Mouse (Mus musculus) hindbrain, embryonic 16.5 days (tissue): ENCODE results near the gene Lancl2. TPM values are rescaled to one million over a fixed set of nuclear protein-coding genes. Genes with fewer than 3 reads are reported as not detected.
A peak's percentile ranks its signal among the peaks of the same experiment; 100 is the strongest.

Experiments
- ATAC-seq: fragments of 200-750 bp; cut with Nextera tagmentation; 2 replicates; pipeline ENCODE4 v1.8.0; 2017; ENCODE audit warnings: moderate TSS enrichment, moderate library complexity
- H3K27ac ChIP-seq: fragments of 300-500 bp; sonication (generic); 2 replicates; pipeline ENCODE4 v1.5.1; 2014; ENCODE audit warnings: low read depth, mild to moderate bottlenecking, control low read depth, low read length, moderate library complexity
- H3K27me3 ChIP-seq: fragments of 300-500 bp; sonication (generic); replicated peaks from 2 replicates; pipeline ENCODE4 v1.6.1; 2014; ENCODE audit warnings: low read length; ENCODE audit not compliant: control insufficient read depth, insufficient read depth
- H3K36me3 ChIP-seq: fragments of 300-500 bp; sonication (generic); 2 replicates; pipeline ENCODE4 v1.6.1; 2014; ENCODE audit warnings: mild to moderate bottlenecking, low read length, moderate library complexity, mixed read lengths; ENCODE audit not compliant: control insufficient read depth, insufficient read depth
- H3K4me1 ChIP-seq: fragments of 300-500 bp; sonication (generic); 2 replicates; pipeline ENCODE4 v1.6.1; 2014; ENCODE audit warnings: low read depth, low read length; ENCODE audit not compliant: control insufficient read depth, insufficient read depth
- H3K4me2 ChIP-seq: fragments of 300-500 bp; sonication (generic); 2 replicates; pipeline ENCODE4 v1.6.1; 2014; ENCODE audit warnings: mild to moderate bottlenecking, low read length, control low read depth, moderate library complexity
- H3K4me3 ChIP-seq: fragments of 300-500 bp; sonication (generic); 2 replicates; pipeline ENCODE4 v1.5.1; 2014; ENCODE audit warnings: mild to moderate bottlenecking, low read length, control low read depth, moderate library complexity
- H3K9ac ChIP-seq: fragments of 300-500 bp; sonication (generic); 2 replicates; pipeline ENCODE4 v1.6.1; 2014; ENCODE audit warnings: low read depth, mild to moderate bottlenecking, control low read depth, low read length, moderate library complexity
- H3K9me3 ChIP-seq: fragments of 300-500 bp; sonication (generic); 2 replicates; pipeline ENCODE4 v1.6.1; 2014; ENCODE audit warnings: mild to moderate bottlenecking, low read length, moderate library complexity; ENCODE audit not compliant: control insufficient read depth
- WGBS: fragments of 180-500 bp; shearing (Covaris S2); extraction: QIAGEN DNeasy Blood & Tissue Kit; methylation state at CpG from one replicate; pipeline ENCODE4 v1.1.7; 2014; 5-methylcytosine and 5-hydroxymethylcytosine counted together
- polyA plus RNA-seq: library from polyadenylated mRNA; unstranded; fragments of >200 nt; fragmentation: Nextera tagmentation; extraction: Ambion mirVana; gene quantifications from 2 replicates; pipeline ENCODE4 v1.2.1, GENCODE M21; 2015

Gene Lancl2
- polyA plus RNA-seq: 84.3 and 88.9 TPM in 2 replicates

DNA sequence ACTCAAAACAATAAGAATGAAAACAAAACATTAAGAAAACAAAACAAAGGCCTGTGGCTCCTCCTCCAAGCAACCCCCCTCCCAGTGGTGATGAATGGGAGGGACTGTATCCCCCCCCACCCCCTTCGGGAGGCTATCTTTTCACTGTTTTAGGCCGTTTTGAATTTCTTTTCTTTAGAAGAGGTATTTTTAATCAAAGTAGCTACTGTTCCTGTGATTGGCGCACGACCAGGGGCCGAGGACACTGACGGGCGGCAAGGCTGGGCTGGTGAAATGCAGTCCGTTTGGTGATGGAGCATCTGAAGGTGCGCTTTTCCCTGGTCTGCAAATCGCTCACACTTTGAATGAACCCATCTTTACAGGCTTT, at the start of gene Lancl2:
Lancl2 (plus strand) TSS at position 165 of the 367 bp plus-strand sequence.
- Histone ChIP-seq H3K9ac (peak within 1 kb of the TSS; percentile 92), H3K4me2 (peak within 1 kb of the TSS; percentile 75), H3K9me3 (no peaks in the 10 kb centered on the region), H3K27ac (peak within 1 kb of the TSS; percentile 98), H3K36me3 (no peaks in the 10 kb centered on the region), H3K4me1 (peaks cover 16% of the 10 kb centered on the region), H3K27me3 (no peaks in the 10 kb centered on the region), H3K4me3 (peak within 1 kb of the TSS; percentile 77)
- WGBS: 0% methylated on average over 10 of the region's 10 CpGs
- ATAC-seq: peak; percentile 43

DNA sequence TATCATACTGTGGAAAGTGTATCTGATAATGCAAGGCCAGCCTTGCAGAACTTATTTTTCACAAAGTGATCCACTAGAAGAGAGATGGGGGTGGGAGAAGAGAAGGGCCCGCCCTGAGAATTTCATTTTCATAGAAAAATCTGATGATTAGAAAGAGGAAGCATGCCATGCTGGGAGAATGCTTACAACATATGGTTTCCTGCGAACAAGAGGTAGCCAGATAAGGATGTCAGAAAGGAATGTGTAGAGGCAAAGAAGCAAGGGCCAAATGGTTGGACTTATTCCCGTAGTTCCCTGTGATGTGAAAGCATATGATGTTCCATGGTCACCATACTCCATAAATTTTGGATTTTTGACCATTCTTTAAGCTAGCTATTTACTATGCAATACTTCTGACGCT, 41.0 kb upstream of the Lancl2 start:
- WGBS: 88% methylated on average over 4 of the region's 4 CpGs

DNA sequence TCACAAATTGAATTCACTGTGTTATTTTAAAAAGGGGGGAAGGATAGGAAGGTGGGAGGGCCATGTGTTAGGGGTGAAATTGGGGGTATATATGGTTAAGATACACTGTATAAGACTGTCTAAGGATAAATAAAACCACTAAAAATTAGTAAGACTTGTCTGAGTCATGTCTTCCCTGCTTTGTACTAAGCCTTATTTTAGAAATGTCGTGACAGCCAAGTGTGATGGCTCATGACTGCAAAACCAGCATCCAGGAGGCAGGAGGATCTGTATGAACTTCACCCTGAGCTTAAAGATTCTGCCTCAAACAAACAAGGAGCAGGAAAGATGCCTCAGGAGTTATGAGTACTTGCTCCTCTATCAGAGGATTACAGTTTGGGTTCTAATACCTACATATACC, 18.2 kb upstream of the Lancl2 start:
- Histone ChIP-seq H3K4me3 (no peak overlapping the region), H3K27ac (no peak overlapping the region), H3K4me2 (no peak overlapping the region), H3K9me3 (no peaks in the 10 kb centered on the region), H3K9ac (no peak overlapping the region), H3K36me3 (no peaks in the 10 kb centered on the region; the same call in none of the 2 replicates), H3K27me3 (no peaks in the 10 kb centered on the region), H3K4me1 (no peaks in the 10 kb centered on the region)
- no peak for ATAC-seq
- 90% methylated on average over 1 of the region's 1 CpGs for WGBS

More for the DNA sequence above, 41.0 kb upstream of the Lancl2 start:
- H3K27me3 ChIP-seq: no peaks in the 10 kb centered on the region
- no peak overlapping the region for H3K4me2 ChIP-seq
- no peak for ATAC-seq
- no peak overlapping the region for H3K27ac ChIP-seq
- no peak overlapping the region for H3K9ac ChIP-seq
- H3K9me3 ChIP-seq: no peaks in the 10 kb centered on the region
- no peak overlapping the region for H3K4me3 ChIP-seq
- no peaks in the 10 kb centered on the region for H3K4me1 ChIP-seq
- no peaks in the 10 kb centered on the region for H3K36me3 ChIP-seq

DNA sequence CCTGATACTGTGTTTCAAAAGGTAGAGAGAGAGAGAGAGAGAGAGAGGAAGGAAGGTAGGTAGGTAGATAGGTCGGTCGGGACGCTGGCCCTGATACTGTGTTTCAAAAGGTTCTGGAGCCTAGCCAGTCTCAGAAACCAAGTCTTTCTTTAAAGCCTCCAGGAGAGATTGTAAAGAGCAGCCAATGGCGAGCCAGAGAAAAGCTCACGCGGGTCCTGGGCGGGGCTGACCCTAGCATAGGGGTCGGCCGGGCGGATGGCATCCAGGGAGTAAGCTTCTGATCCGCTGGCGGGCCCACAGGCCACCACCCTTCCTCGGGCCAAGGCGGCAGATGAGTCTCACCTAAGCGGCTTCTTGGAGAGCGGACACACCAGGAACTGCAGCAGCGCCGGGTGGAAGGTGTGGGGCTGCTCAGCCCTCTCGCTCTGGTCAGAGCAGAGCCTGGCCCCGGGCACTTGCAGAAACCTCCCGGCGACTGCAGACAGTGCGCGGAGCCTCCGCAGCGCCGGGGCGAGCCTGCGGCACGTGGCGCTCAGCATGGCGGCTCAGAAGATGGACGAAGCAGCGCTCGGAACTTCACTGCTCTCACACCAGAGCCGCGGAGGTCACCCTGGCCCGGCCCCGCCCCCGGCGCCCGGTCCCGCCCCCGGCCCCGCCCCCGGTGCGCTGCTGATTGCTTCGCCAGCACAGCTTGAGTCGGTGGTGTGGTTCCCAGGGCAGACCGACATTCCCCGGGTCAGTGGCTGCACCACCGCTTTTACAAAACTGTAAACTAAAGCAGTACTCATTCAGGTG, 10.7 kb upstream of the Lancl2 start, which contains the start of gene Pyurf:
Pyurf (minus strand) TSS at position 612 of the 795 bp plus-strand sequence.
- Histone ChIP-seq H3K4me1 (peaks cover 2% of the 10 kb centered on the region; the same call in 1 of the 2 replicates), H3K9me3 (no peaks in the 10 kb centered on the region), H3K27me3 (no peaks in the 10 kb centered on the region), H3K4me2 (peak within 1 kb of the TSS; percentile 79), H3K36me3 (no peaks in the 10 kb centered on the region; the same call in 1 of the 2 replicates), H3K9ac (peak within 1 kb of the TSS; percentile 95), H3K4me3 (peak within 1 kb of the TSS; percentile 92), H3K27ac (peak within 1 kb of the TSS; percentile 92)
- 0% methylated on average over 51 of the region's 52 CpGs for WGBS
- ATAC-seq: peak; percentile 98

DNA sequence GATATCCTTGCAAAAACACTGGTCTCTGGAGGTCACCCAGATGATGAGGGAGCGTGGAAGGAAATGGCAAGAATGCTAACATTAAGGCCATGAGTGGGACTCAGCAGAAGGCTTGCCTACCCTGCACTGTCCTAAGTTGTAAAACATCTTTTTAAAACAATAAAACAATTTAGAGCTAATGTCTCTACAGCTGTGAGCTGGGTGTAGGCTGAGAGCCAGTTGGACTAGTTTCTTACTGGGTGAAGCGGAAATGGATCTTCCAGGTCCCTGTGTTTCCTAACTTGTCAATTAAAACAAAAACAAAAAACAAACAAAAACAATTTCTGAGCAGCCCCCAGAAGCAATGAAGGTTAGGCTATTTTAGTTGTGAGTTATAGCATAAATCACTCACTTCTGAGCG, 9.2 kb upstream of the Lancl2 start:
- ATAC-seq: no peak
- Histone ChIP-seq H3K4me3 (no peak overlapping the region), H3K36me3 (no peaks in the 10 kb centered on the region), H3K27me3 (no peaks in the 10 kb centered on the region), H3K4me1 (peaks cover 2% of the 10 kb centered on the region; the same call in 1 of the 2 replicates), H3K4me2 (no peak overlapping the region), H3K9me3 (no peaks in the 10 kb centered on the region), H3K27ac (no peak overlapping the region), H3K9ac (no peak overlapping the region)
- 95% methylated on average over 3 of the region's 3 CpGs for WGBS

DNA sequence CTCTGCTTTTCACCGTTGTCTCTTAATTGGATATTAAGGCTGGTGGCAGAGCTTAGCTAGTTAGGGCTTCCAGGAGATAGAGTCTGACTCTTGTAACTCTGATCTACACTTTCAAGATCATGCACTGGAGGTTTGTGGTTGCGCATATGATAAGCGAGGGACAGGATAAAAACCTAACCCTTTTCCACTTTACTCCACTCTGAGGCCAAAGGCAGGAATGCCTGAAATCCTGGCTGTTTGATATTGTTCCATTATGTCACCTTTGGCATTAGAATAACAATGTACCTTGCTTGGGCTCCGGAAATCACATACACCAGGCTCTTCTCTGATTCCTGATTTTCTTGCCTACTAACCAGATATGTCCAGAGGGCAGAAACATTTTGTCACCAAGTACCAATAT, 654 bp upstream of the Lancl2 start:
- no peak for ATAC-seq
- Histone ChIP-seq H3K4me3 (peak overlapping the region; percentile 77), H3K4me1 (peaks cover 16% of the 10 kb centered on the region), H3K36me3 (no peaks in the 10 kb centered on the region), H3K27ac (peak overlapping the region; percentile 98), H3K9ac (peak overlapping the region; percentile 44; the same call in 1 of the 2 replicates), H3K9me3 (no peaks in the 10 kb centered on the region), H3K27me3 (no peaks in the 10 kb centered on the region), H3K4me2 (peak overlapping the region; percentile 75)
- WGBS: 47% methylated on average over 4 of the region's 4 CpGs

DNA sequence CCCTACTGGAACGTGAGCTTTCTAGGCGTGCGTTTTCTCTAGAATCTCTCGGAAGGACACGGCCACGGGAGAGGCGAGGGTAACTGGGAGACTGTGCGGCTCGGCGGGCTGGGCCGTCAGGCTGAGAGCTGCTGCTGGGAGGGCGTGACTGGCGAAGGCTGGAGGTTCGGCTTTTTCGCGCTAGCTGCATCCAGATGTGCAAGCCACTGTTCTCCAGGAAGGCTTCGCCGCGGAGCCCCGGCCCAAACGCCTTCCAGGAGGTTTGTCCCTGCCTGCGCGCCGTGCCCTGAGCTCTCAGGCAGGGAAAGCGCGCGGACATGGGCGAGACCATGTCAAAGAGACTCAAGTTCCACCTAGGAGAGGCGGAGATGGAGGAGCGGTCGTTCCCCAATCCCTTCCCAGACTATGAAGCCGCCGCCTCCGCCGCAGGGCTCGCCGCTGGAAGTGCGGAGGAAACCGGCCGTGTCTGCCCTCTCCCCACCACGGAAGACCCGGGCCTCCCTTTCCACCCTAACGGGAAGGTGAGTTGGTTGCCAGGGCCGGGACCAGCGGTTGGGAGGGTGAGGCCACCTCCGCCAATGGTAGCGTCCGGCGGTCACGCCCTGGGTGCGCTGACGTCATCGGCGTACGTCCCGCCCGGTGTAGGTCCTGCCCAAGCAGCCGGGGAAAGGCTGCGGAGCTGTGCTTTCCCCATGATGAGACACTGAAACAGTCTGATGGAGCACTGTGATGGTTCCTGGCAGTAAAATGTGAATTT, 581 bp downstream of the Lancl2 start:
- no peaks in the 10 kb centered on the region for H3K27me3 ChIP-seq
- no peaks in the 10 kb centered on the region for H3K9me3 ChIP-seq
- H3K4me1 ChIP-seq: peaks cover 16% of the 10 kb centered on the region
- H3K4me3 ChIP-seq: peak overlapping the region; percentile 77
- peak; percentile 99 for ATAC-seq
- 0% methylated on average over 59 of the region's 59 CpGs for WGBS
- H3K27ac ChIP-seq: peak overlapping the region; percentile 98
- H3K9ac ChIP-seq: peak overlapping the region; percentile 92
- no peaks in the 10 kb centered on the region for H3K36me3 ChIP-seq
- peak overlapping the region; percentile 75 for H3K4me2 ChIP-seq

DNA sequence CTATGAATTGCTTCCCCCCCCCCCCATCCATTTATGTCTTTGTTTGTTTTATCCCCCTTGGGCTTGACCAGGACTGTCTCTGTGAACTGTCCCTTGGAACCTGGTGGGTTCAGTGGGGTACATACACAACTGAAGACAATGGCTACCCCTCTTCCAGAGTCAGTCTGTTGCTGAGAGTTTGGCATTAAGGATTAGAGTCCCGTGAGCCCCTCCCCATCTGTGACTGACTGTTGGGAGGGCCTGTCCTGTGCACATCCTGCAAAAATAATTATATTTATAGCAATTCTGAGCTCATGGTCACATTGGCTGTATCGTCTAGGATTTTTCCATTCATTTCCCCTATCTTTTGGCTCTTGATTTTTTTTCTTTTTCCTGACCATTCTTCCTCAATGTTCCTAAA, 1.4 kb downstream of the Lancl2 start:
- peak; percentile 27 for ATAC-seq
- H3K36me3 ChIP-seq: no peaks in the 10 kb centered on the region
- H3K27ac ChIP-seq: peak overlapping the region; percentile 98
- peak overlapping the region; percentile 75 for H3K4me2 ChIP-seq
- H3K9ac ChIP-seq: peak overlapping the region; percentile 92
- H3K27me3 ChIP-seq: no peaks in the 10 kb centered on the region
- peaks cover 16% of the 10 kb centered on the region for H3K4me1 ChIP-seq
- H3K4me3 ChIP-seq: peak overlapping the region; percentile 77
- no peaks in the 10 kb centered on the region for H3K9me3 ChIP-seq
- WGBS: 23% methylated on average over 2 of the region's 2 CpGs

DNA sequence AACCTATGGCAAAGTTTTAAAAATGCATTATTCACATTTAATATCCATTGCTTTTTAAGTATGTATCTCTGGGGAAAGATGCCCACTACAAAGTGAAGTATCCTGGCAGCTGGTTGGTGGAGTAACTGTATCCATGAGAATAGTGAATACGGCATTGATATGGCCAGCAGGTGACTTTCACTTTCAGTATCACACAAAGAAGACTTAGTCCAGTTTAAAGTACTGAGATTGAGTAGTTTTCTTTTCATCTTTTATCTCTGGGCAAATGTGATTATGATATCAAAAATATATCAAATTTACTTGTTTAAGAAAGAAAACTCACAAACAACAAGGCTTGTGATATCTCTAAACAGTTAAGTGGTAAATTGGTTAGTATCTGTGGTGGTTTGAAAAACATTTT, 4.4 kb downstream of the Lancl2 start:
- Histone ChIP-seq H3K9me3 (no peaks in the 10 kb centered on the region), H3K27me3 (no peaks in the 10 kb centered on the region), H3K4me3 (no peak overlapping the region), H3K27ac (no peak overlapping the region), H3K9ac (no peak overlapping the region), H3K36me3 (no peaks in the 10 kb centered on the region), H3K4me2 (no peak overlapping the region), H3K4me1 (peaks cover 10% of the 10 kb centered on the region)
- ATAC-seq: no peak
- WGBS: 96% methylated on average over 1 of the region's 1 CpGs
